Mouse (Mus musculus) liver, embryonic 14.5 days (tissue): ENCODE measurements around the gene Ccdc47. TPM values are rescaled to one million over a fixed set of nuclear protein-coding genes. Genes with fewer than 3 reads are reported as not detected.

Experiments used
- ATAC-seq: fragments of 200-750 bp; cut with Nextera tagmentation; 2 replicates; pipeline ENCODE4 v1.8.0; 2017; ENCODE audit warnings: moderate number of reproducible peaks, mild to moderate bottlenecking, moderate library complexity; ENCODE audit not compliant: insufficient read depth
- DNase-seq, 3 experiments: peaks; one replicate each; pipeline ENCODE4 v3.0.0-alpha.2; 2012 to 2013; ENCODE audit warnings: low read depth in 3 of 3, low spot score in 3 of 3
- H3K27ac ChIP-seq: fragments of 300-500 bp; sonication (generic); 2 replicates; pipeline ENCODE4 v1.5.1; 2014; ENCODE audit warnings: moderate library complexity, mild to moderate bottlenecking, control low read depth, inconsistent platforms
- H3K27me3 ChIP-seq: fragments of 300-500 bp; sonication (generic); 2 replicates; pipeline ENCODE4 v1.6.1; 2014; ENCODE audit warnings: mild to moderate bottlenecking, low read length, moderate library complexity; ENCODE audit not compliant: control insufficient read depth, insufficient read depth
- H3K36me3 ChIP-seq: fragments of 300-500 bp; sonication (generic); replicated peaks from 2 replicates; pipeline ENCODE4 v1.6.1; 2014; ENCODE audit warnings: low read depth; ENCODE audit not compliant: control insufficient read depth, insufficient read depth
- H3K4me1 ChIP-seq, 2 experiments: fragments of 200-500 bp in 1 of 2; fragments of 300-500 bp in 1 of 2; sonication (generic) in 1 of 2; replicated peaks; 2 replicates each; pipeline ENCODE4 v1.6.1; 2012 to 2014; ENCODE audit warnings: antibody characterized with exemption in 1 of 2, inconsistent platforms in 1 of 2, low read length in 1 of 2; ENCODE audit not compliant: control insufficient read depth in 2 of 2, insufficient read depth in 2 of 2
- H3K4me2 ChIP-seq: fragments of 300-500 bp; sonication (generic); 2 replicates; pipeline ENCODE4 v1.6.1; 2014; ENCODE audit warnings: low read depth, mild to moderate bottlenecking, control low read depth, moderate library complexity
- H3K4me3 ChIP-seq, 2 experiments: fragments of 200-500 bp in 1 of 2; fragments of 300-500 bp in 1 of 2; sonication (generic) in 1 of 2; 2 replicates each; pipeline ENCODE4 v1.5.1; 2012 to 2014; ENCODE audit warnings: low read depth in 2 of 2, low read length in 2 of 2, mild to moderate bottlenecking in 2 of 2, control low read depth in 1 of 2, inconsistent platforms in 1 of 2, moderate library complexity in 1 of 2; ENCODE audit not compliant: insufficient read depth in 1 of 2
- H3K9ac ChIP-seq: fragments of 300-500 bp; sonication (generic); replicated peaks from 2 replicates; pipeline ENCODE4 v1.6.1; 2014; ENCODE audit warnings: mild to moderate bottlenecking, control low read depth, moderate library complexity
- H3K9me3 ChIP-seq: fragments of 300-500 bp; sonication (generic); 2 replicates; pipeline ENCODE4 v1.6.1; 2016; ENCODE audit warnings: low read length, mixed read lengths; ENCODE audit not compliant: control insufficient read depth
- CTCF ChIP-seq: IDR thresholded peaks from 2 replicates; pipeline ENCODE4 v1.5.1; 2016; ENCODE audit warnings: antibody characterized with exemption, low read depth, control low read depth
- EP300 ChIP-seq: IDR thresholded peaks from 2 replicates; pipeline ENCODE4 v1.6.1; 2016; ENCODE audit warnings: antibody characterized with exemption, low read depth
- WGBS: fragments of 180-500 bp; shearing (Covaris S2); extraction: QIAGEN DNeasy Blood & Tissue Kit; methylation state at CpG from one replicate; pipeline ENCODE4 v1.1.7; 2014; ENCODE audit not compliant: insufficient replicate concordance; 5-methylcytosine and 5-hydroxymethylcytosine counted together
- polyA plus RNA-seq, 2 experiments: library from polyadenylated mRNA; depleted of rRNA in 1 of 2; stranded (reverse) in 1 of 2; unstranded in 1 of 2; fragments of >200 nt; fragmentation: Nextera tagmentation in 1 of 2; extraction: Ambion mirVana in 1 of 2; gene quantifications; 2 replicates each; pipeline versions ENCODE4 v1.2.1 to v1.2.3; 2012 to 2014

The Ccdc47 gene
- polyA plus RNA-seq (2012; rRNA removed): 11.6 and 19.0 TPM in 2 replicates
- polyA plus RNA-seq (2014; fragmentation: Nextera tagmentation; extraction: Ambion mirVana): 27.5 and 29.2 TPM in 2 replicates

DNA sequence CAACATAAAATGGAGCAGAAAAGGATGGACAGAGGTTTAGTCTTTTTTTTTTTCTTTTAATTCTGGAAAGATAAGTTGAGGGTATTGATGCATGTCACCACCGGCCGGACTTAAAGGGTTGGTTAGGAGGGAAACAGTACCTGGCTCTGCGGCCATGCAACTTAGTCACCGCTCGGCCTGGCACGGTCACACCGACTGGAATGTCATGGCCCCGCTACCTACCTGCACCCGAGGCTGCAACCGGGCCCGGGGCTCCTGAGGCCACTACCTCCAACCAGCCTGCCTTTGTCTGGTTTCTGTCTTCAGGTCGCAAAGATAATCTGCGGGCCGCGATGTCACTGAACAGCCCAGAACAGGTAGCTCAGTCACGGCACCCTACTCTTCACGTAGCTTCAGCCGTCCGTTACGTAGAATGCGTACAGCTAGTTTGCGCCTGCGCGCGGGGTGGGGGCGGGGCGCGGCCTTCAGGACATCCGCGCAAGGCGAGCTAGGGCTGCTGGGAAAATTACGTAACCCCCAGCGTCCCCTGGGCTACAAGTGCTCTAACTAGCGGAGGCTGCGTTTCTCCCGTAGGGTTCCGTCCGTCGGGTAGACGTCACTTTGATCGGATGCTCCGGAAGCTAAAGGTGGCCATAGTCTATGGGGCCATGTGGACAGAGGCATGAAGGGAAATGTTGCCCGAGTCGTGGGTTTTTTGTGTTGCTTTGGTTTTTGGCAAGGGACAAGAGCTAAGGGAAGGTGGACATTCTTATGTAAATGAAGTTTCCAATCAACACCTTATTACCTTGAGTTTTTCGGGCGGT, at the start of gene Ccdc47:
Gene Ccdc47, minus strand, starts transcription at position 418 of the 803 bp plus-strand sequence.
- ATAC-seq (peak; percentile 93), DNase-seq (peak; percentile 97 to 98 (median 98))
- Histone ChIP-seq H3K9ac (peak within 1 kb of the TSS; percentile 95), H3K27ac (peak within 1 kb of the TSS; percentile 98), H3K4me2 (peak within 1 kb of the TSS; percentile 90), H3K27me3 (no peaks in the 10 kb centered on the region), H3K4me3 (peak within 1 kb of the TSS; percentile 90 to 96), H3K36me3 (peaks cover 8% of the 10 kb centered on the region), H3K9me3 (no peaks in the 10 kb centered on the region), H3K4me1 (peaks cover 17 to 19% of the 10 kb centered on the region in 2 experiments)
- TF ChIP-seq EP300: peak; percentile 68
- TF ChIP-seq CTCF: no peak; the same call in 1 of the 2 replicates
- WGBS: under 1% methylated on average over 46 of the region's 46 CpGs

DNA sequence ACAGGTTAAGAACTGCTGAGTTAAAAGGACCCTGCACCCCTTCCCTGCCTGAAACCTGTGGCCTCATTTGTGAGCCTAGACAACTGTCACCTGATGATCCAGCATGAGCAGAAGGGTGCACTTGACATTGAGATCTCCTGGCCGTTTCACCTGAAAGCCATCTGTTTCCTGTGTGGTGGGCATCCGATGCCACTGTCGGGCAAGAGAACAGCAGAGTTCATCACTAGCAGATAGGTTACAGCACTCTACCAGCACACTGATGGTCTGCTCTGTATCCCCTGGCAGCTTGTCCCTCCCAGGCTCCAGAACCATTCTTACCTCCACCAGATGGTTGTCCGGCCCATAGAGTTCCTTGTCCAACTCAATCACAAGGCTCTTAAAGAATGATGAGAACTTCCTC, 49.4 kb upstream of the Ccdc47 start:
- DNase-seq (no peak), ATAC-seq (no peak)
- no peak overlapping the region for H3K4me3 ChIP-seq
- H3K4me1 ChIP-seq: peaks cover 7 to 10% of the 10 kb centered on the region in 2 experiments; a peak in 3 of 4 replicates
- H3K36me3 ChIP-seq: peaks cover 60% of the 10 kb centered on the region
- no peaks in the 10 kb centered on the region for H3K9me3 ChIP-seq
- WGBS: 61% methylated on average over 4 of the region's 4 CpGs
- no peak overlapping the region for H3K4me2 ChIP-seq
- no peak overlapping the region for H3K27ac ChIP-seq
- H3K27me3 ChIP-seq: no peaks in the 10 kb centered on the region
- TF ChIP-seq CTCF: no peak
- TF ChIP-seq EP300: no peak
- no peak overlapping the region for H3K9ac ChIP-seq

GRCm38 (mm10) chr11:106264988-106265387, 48.8 kb upstream of the Ccdc47 start:
- H3K27ac ChIP-seq: no peak overlapping the region
- TF ChIP-seq CTCF (no peak), EP300 (no peak)
- WGBS: 85% methylated on average over 15 of the region's 15 CpGs
- no peak overlapping the region for H3K9ac ChIP-seq
- no peak for ATAC-seq
- H3K9me3 ChIP-seq: no peaks in the 10 kb centered on the region
- DNase-seq: no peak
- peaks cover 60% of the 10 kb centered on the region for H3K36me3 ChIP-seq
- peaks cover 6% of the 10 kb centered on the region in 2 experiments; a peak in 3 of 4 replicates for H3K4me1 ChIP-seq
- no peaks in the 10 kb centered on the region for H3K27me3 ChIP-seq
- H3K4me2 ChIP-seq: no peak overlapping the region
- no peak overlapping the region for H3K4me3 ChIP-seq

GRCm38 (mm10) chr11:106263963-106264362, 47.8 kb upstream of the Ccdc47 start:
- peaks cover 67% of the 10 kb centered on the region for H3K36me3 ChIP-seq
- no peak overlapping the region for H3K27ac ChIP-seq
- peaks cover 0 to 4% of the 10 kb centered on the region in 2 experiments; a peak in 1 of 4 replicates for H3K4me1 ChIP-seq
- WGBS: 79% methylated on average over 9 of the region's 9 CpGs
- H3K9ac ChIP-seq: no peak overlapping the region
- no peaks in the 10 kb centered on the region for H3K27me3 ChIP-seq
- ATAC-seq: no peak
- DNase-seq: no peak
- TF ChIP-seq EP300 (no peak), CTCF (no peak)
- no peaks in the 10 kb centered on the region for H3K9me3 ChIP-seq
- H3K4me2 ChIP-seq: no peak overlapping the region
- no peak overlapping the region for H3K4me3 ChIP-seq

GRCm38 (mm10) chr11:106260826-106261450, 44.8 kb upstream of the Ccdc47 start:
- peaks cover 7 to 8% of the 10 kb centered on the region in 2 experiments for H3K4me1 ChIP-seq
- WGBS: 80% methylated on average over 14 of the region's 14 CpGs
- peaks cover 61% of the 10 kb centered on the region for H3K36me3 ChIP-seq
- H3K9me3 ChIP-seq: no peaks in the 10 kb centered on the region
- no peak for ATAC-seq
- TF ChIP-seq CTCF (no peak), EP300 (no peak)
- no peak overlapping the region for H3K27ac ChIP-seq
- H3K27me3 ChIP-seq: no peaks in the 10 kb centered on the region
- H3K4me3 ChIP-seq: no peak overlapping the region
- no peak overlapping the region for H3K9ac ChIP-seq
- no peak for DNase-seq
- no peak overlapping the region for H3K4me2 ChIP-seq
